Mouse (Mus musculus): ENCODE results near the gene Myl6. TPM values are rescaled to one million over a fixed set of nuclear protein-coding genes. Genes with fewer than 3 reads are reported as not detected.

Gene Myl6
- total RNA-seq (2023), result 488 to 539 TPM (median 516 TPM) in 4 replicates

DNA sequence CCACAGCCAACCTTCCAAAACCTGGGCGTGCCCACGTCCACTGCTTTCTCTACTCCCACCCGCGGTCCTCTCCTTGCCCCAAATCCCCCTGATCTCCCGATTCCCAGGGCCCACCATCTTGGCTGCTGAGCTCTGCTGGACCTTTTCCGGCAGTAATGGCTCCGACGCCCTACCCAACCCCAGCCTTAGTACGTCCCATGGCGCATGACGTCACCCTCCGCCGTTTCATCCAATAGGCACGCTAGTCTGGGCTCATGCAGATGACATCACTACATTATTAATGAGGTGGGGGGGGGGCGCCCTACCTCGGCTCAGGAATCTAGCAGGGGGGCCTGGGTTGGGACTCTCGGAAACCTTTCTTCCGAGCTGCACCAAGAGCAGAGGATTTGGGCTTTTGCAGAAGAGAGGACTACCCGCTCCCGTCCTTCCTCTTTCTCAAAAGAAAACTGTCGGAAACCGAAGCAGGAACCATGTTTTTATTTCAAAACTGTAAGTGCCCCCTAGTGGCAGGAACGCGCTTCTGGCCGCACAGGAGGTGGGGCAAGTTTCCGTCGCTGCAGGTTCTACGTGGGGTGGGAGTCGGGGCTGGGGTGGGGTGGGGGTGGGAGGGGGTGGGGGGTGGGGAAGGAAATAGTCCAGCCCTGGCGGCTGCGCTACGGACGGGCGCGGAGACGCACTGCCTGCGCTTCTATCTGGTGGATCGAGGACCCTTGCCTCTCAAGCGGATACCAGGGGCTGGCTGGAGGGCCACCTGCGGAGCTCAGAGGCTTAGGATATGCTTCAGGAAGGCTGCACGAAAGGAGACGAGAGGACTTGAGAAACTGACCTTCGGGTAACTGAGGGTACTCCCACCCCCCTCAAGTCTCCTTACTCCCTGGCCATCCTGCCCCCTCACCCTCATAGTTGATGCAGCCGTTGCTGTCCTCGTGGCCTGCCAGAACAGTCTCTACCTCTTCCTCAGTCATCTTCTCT, at the start of gene Myl6:
Gene Myl6 (minus strand): TSS at position 451 of the 972 bp plus-strand sequence.

DNA sequence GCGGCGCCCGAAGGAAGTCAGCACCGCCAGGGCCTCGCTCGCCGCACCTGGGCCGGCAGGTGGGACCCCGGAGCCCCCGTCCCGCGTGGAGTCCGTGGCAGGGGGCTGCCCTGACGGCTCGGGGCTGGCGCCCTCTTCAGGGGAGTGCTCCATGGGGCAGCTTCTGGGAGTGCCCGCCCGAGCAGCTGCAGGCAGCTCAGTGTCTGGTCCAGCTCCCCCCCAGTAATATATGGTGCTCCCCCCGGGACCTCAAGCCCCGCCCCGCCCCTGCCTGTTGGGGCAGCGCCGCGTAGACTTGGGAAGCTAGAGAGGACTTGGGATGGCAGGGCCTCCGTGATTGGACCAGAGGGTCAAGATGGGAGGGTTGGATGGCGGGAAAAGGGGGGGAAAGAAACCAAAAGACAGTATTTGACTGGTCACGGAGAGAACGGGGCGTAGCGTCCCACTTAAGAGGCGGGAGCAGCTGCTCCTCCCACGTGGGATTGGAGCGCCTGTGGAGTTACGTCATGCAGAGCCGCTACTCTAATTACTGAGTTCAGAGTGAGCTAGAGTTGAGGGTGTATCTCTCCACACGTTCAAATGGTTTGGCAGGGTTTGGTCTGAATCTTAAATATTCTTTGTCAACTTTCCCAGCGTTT, 31.8 kb upstream of the Myl6 start, which contains the start of gene Esyt1:
Gene Esyt1 (minus strand): TSS at position 201 of the 638 bp plus-strand sequence.

DNA sequence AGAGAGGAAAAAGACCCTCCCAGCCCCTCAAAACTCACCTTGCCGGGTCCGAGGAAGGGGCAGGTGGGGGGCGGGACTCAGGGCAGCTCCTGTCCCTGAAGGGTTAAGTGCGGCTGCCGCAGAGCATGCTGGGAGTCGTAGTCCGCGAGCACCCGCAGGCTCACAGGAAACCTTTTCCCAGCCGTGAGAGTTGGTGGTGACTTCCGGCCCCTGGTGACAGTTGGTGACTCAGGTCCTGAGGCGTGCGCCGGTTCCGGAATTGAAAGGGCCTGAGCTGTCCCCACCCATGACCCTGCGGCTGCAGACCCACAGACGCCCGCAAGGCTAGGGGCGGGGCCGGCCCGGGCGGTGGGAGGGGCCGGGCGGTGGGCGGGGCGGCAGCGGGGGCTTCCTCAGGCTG, 4.6 kb upstream of the Myl6 start, which contains the start of gene Myl6b:
Gene Myl6b (minus strand): TSS at position 96 of the 400 bp plus-strand sequence.

GRCm38 (mm10) chr10:128458719-128459408, 35.1 kb downstream of the Myl6 start, which contains the start of gene Smarcc2:
Gene Smarcc2, plus strand, starts transcription at chr10:128459248.

Other genes with a start within 250 kb of the Myl6 start
- gene Apon, start 240.0 kb downstream of the Myl6 start, total RNA-seq (2023), result not detected in 4 replicates
- 0.75 to 1.4 TPM (median 0.93 TPM) in 4 replicates for gene Apof, start 225.5 kb downstream of the Myl6 start, total RNA-seq (2023)
- 110 to 128 TPM (median 114 TPM) in 4 replicates for gene Stat2, start 223.6 kb downstream of the Myl6 start, total RNA-seq (2023)
- not detected in 4 replicates for gene Il23a, start 195.4 kb downstream of the Myl6 start, total RNA-seq (2023)
- gene Pan2, start 190.8 kb downstream of the Myl6 start, total RNA-seq (2023), result 62.2 to 69.4 TPM (median 65.8 TPM) in 4 replicates
- gene Cnpy2, start 171.7 kb downstream of the Myl6 start, total RNA-seq (2023), result 18.8 to 20.8 TPM (median 19.5 TPM) in 4 replicates
- gene Cs, start 156.4 kb downstream of the Myl6 start, total RNA-seq (2023), result 101 to 110 TPM (median 110 TPM) in 4 replicates
- gene Coq10a, start 125.1 kb downstream of the Myl6 start, total RNA-seq (2023), result 28.6 to 37.3 TPM (median 32.6 TPM) in 4 replicates
- gene Ankrd52, start 117.0 kb downstream of the Myl6 start, total RNA-seq (2023), result 67.5 to 68.6 TPM (median 68.3 TPM) in 4 replicates
- gene Slc39a5, start 92.9 kb downstream of the Myl6 start, total RNA-seq (2023), result not detected in 4 replicates
- 39.1 to 49.2 TPM (median 47.1 TPM) in 4 replicates for gene Nabp2, start 82.7 kb downstream of the Myl6 start, total RNA-seq (2023)
- gene Rnf41, start 82.5 kb downstream of the Myl6 start, total RNA-seq (2023), result 61.4 to 67.3 TPM (median 65.5 TPM) in 4 replicates
- 145 to 160 TPM (median 147 TPM) in 4 replicates for gene Smarcc2, start 34.9 kb downstream of the Myl6 start, total RNA-seq (2023)
- gene Myl6b, start 4.5 kb upstream of the Myl6 start, total RNA-seq (2023), result 0.58 to 0.75 TPM in 2 of 4 replicates, not detected in the others
- 224 to 242 TPM (median 239 TPM) in 4 replicates for gene Esyt1, start 31.7 kb upstream of the Myl6 start, total RNA-seq (2023)
- gene Zc3h10, start 53.6 kb upstream of the Myl6 start, total RNA-seq (2023), result 85.5 to 103 TPM (median 90.6 TPM) in 4 replicates
- 3,750 to 3,896 TPM (median 3,770 TPM) in 4 replicates for gene Rpl41, start 55.2 kb upstream of the Myl6 start, total RNA-seq (2023)
- gene Pa2g4, start 71.8 kb upstream of the Myl6 start, total RNA-seq (2023), result 73.4 to 79.8 TPM (median 76.2 TPM) in 4 replicates
- 1.0 to 1.2 TPM (median 1.1 TPM) in 4 replicates for gene Erbb3, start 95.5 kb upstream of the Myl6 start, total RNA-seq (2023)
- 1,181 to 1,252 TPM (median 1,193 TPM) in 4 replicates for gene Rps26, start 132.6 kb upstream of the Myl6 start, total RNA-seq (2023)
- gene Ikzf4, start 151.8 kb upstream of the Myl6 start, total RNA-seq (2023), result 0.19 to 0.27 TPM in 2 of 4 replicates, not detected in the others
- gene Suox, start 179.9 kb upstream of the Myl6 start, total RNA-seq (2023), result 6.8 to 8.6 TPM (median 7.5 TPM) in 4 replicates
- 54.8 to 63.6 TPM (median 59.7 TPM) in 4 replicates for gene Rab5b, start 202.1 kb upstream of the Myl6 start, total RNA-seq (2023)
- 0.54 to 2.0 TPM (median 0.80 TPM) in 4 replicates for gene Pmel, start 210.1 kb upstream of the Myl6 start, total RNA-seq (2023)
- 51.3 to 55.3 TPM (median 52.6 TPM) in 4 replicates for gene Cdk2, start 210.9 kb upstream of the Myl6 start, total RNA-seq (2023)

All from B cell, adult 62 days (primary cell).